Mouse (Mus musculus) brown adipose tissue, adult 24 weeks (tissue): ENCODE data around the gene Ptprm. TPM values are rescaled to one million over a fixed set of nuclear protein-coding genes. Genes with fewer than 3 reads are reported as not detected.

Source experiments
- H3K27ac ChIP-seq: fragments of 200-500 bp; replicated peaks from 2 replicates; pipeline ENCODE4 v1.5.1; 2012; ENCODE audit warnings: low read depth, mild to moderate bottlenecking, low read length
- H3K4me1 ChIP-seq: fragments of 200-500 bp; 2 replicates; pipeline ENCODE4 v1.6.1; 2012; ENCODE audit warnings: low read length, mixed read lengths; ENCODE audit not compliant: control insufficient read depth, insufficient read depth, insufficient read length
- H3K4me3 ChIP-seq: fragments of 200-500 bp; 2 replicates; pipeline ENCODE4 v1.5.1; 2012; ENCODE audit warnings: low read depth, mild to moderate bottlenecking, low read length, moderate library complexity; ENCODE audit not compliant: insufficient read depth
- polyA plus RNA-seq: library from polyadenylated mRNA; stranded (reverse); fragments of >200 nt; gene quantifications from 2 replicates; pipeline ENCODE4 v1.2.4, GENCODE M21; 2012; ENCODE audit not compliant: missing spikeins, insufficient read depth, insufficient read length

Gene Ptprm
- polyA plus RNA-seq, 1 experiment = 23.5 TPM

- no peak overlapping the region for H3K4me3 ChIP-seq
- no peaks in the 10 kb centered on the region; the same call in 1 of the 2 replicates for H3K4me1 ChIP-seq
- no peak overlapping the region for H3K27ac ChIP-seq
These were observed 592.6 kb downstream of the Ptprm start for GRCm38 (mm10) chr17:66761326-66762296.

- Histone ChIP-seq H3K27ac (no peak overlapping the region), H3K4me1 (no peaks in the 10 kb centered on the region), H3K4me3 (no peak overlapping the region)
These were observed 597.2 kb downstream of the Ptprm start for GRCm38 (mm10) chr17:66757025-66757511.

- Histone ChIP-seq H3K4me1 (no peaks in the 10 kb centered on the region), H3K4me3 (no peak overlapping the region), H3K27ac (no peak overlapping the region)
These were observed 597.8 kb downstream of the Ptprm start for GRCm38 (mm10) chr17:66756500-66756899.

GRCm38 (mm10) chr17:66755191-66755654, 599.0 kb downstream of the Ptprm start:
- Histone ChIP-seq H3K4me3 (no peak overlapping the region), H3K4me1 (no peaks in the 10 kb centered on the region), H3K27ac (no peak overlapping the region)

- H3K27ac ChIP-seq = no peak overlapping the region
- no peaks in the 10 kb centered on the region for H3K4me1 ChIP-seq
- H3K4me3 ChIP-seq = no peak overlapping the region
These were observed 599.9 kb downstream of the Ptprm start for GRCm38 (mm10) chr17:66754208-66754865.

- Histone ChIP-seq H3K4me1 (no peaks in the 10 kb centered on the region), H3K27ac (no peak overlapping the region), H3K4me3 (no peak overlapping the region)
These were observed 602.5 kb downstream of the Ptprm start for GRCm38 (mm10) chr17:66751746-66752145.

- Histone ChIP-seq H3K4me1 (no peaks in the 10 kb centered on the region), H3K27ac (no peak overlapping the region), H3K4me3 (no peak overlapping the region)
These were observed 603.6 kb downstream of the Ptprm start for GRCm38 (mm10) chr17:66750481-66751206.

GRCm38 (mm10) chr17:66749976-66750375, 604.3 kb downstream of the Ptprm start:
- Histone ChIP-seq H3K4me1 (no peaks in the 10 kb centered on the region), H3K4me3 (no peak overlapping the region), H3K27ac (no peak overlapping the region)

- Histone ChIP-seq H3K4me1 (no peaks in the 10 kb centered on the region), H3K4me3 (no peak overlapping the region), H3K27ac (no peak overlapping the region)
These were observed 607.8 kb downstream of the Ptprm start for GRCm38 (mm10) chr17:66746506-66746905.

GRCm38 (mm10) chr17:66743321-66743720, 610.9 kb downstream of the Ptprm start:
- H3K4me3 ChIP-seq = no peak overlapping the region
- peaks cover 3% of the 10 kb centered on the region; the same call in 1 of the 2 replicates for H3K4me1 ChIP-seq
- H3K27ac ChIP-seq = no peak overlapping the region

- no peak overlapping the region for H3K4me3 ChIP-seq
- H3K27ac ChIP-seq = no peak overlapping the region
- H3K4me1 ChIP-seq = peaks cover 3% of the 10 kb centered on the region; the same call in 1 of the 2 replicates
These were observed 615.4 kb downstream of the Ptprm start for GRCm38 (mm10) chr17:66738779-66739345.

- H3K27ac ChIP-seq = no peak overlapping the region
- peaks cover 3% of the 10 kb centered on the region; the same call in 1 of the 2 replicates for H3K4me1 ChIP-seq
- no peak overlapping the region for H3K4me3 ChIP-seq
These were observed 615.9 kb downstream of the Ptprm start for GRCm38 (mm10) chr17:66738331-66738730.

GRCm38 (mm10) chr17:66736450-66736849, 617.8 kb downstream of the Ptprm start:
- Histone ChIP-seq H3K4me1 (peaks cover 3% of the 10 kb centered on the region; the same call in 1 of the 2 replicates), H3K4me3 (no peak overlapping the region), H3K27ac (no peak overlapping the region)

GRCm38 (mm10) chr17:66733541-66733940, 620.7 kb downstream of the Ptprm start:
- H3K4me3 ChIP-seq = no peak overlapping the region
- H3K4me1 ChIP-seq = no peaks in the 10 kb centered on the region
- H3K27ac ChIP-seq = no peak overlapping the region
